Mouse (Mus musculus) hindbrain, embryonic 10.5 days (tissue): ENCODE measurements around the gene Tmem100. TPM values are rescaled to one million over a fixed set of nuclear protein-coding genes. Genes with fewer than 3 reads are reported as not detected.

Experiments
- DNase-seq: peaks from one replicate; pipeline ENCODE4 v3.0.0-alpha.2; 2017; ENCODE audit warnings: low spot score
- H3K27ac ChIP-seq: fragments of 300-500 bp; sonication (generic); 2 replicates; pipeline ENCODE4 v1.5.1; 2016; ENCODE audit warnings: mild to moderate bottlenecking, moderate library complexity
- H3K27me3 ChIP-seq: fragments of 300-500 bp; sonication (generic); 2 replicates; pipeline ENCODE4 v1.6.1; 2016; ENCODE audit warnings: mild to moderate bottlenecking; ENCODE audit not compliant: poor library complexity, insufficient read depth, severe bottlenecking
- H3K36me3 ChIP-seq: fragments of 300-500 bp; sonication (generic); 2 replicates; pipeline ENCODE4 v1.6.1; 2016; ENCODE audit warnings: mild to moderate bottlenecking, moderate library complexity
- H3K4me1 ChIP-seq: fragments of 300-500 bp; sonication (generic); replicated peaks from 2 replicates; pipeline ENCODE4 v1.6.1; 2016; ENCODE audit warnings: mild to moderate bottlenecking
- H3K4me3 ChIP-seq: fragments of 300-500 bp; sonication (generic); 2 replicates; pipeline ENCODE4 v1.5.1; 2016; ENCODE audit warnings: mild to moderate bottlenecking, moderate library complexity
- H3K9me3 ChIP-seq: fragments of 300-500 bp; sonication (generic); 2 replicates; pipeline ENCODE4 v1.6.1; 2016; ENCODE audit warnings: mild to moderate bottlenecking, moderate library complexity
- WGBS: fragments of 180-500 bp; shearing (Covaris S2); methylation state at CpG from one replicate; pipeline ENCODE4 v1.1.7; 2016; 5-methylcytosine and 5-hydroxymethylcytosine counted together
- polyA plus RNA-seq: library from polyadenylated mRNA; unstranded; fragments of >200 nt; fragmentation: Nextera tagmentation; extraction: Ambion mirVana; gene quantifications from 2 replicates; pipeline ENCODE4 v1.2.1, GENCODE M21; 2016

Gene Tmem100
- polyA plus RNA-seq, 1 experiment from 2014 or later: 7.5 TPM

DNA sequence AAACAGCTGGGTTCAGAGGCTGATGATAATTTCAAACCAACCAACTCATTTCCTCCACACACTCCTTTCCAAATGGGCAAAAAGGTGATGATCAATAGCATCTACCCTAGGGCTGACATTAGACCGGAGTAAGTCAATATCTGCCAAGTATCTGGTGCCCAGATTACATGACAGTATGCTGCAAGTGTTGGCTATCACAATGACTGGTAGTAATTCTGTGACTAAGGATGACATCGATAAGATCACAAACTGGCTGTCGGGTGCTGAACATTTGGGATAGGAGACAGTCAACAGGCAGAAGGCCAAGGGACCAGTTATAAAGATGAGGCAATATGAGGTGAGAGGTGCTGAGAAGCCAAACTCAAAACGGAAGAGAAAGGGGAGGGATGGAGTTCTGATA, 29.5 kb upstream of the Tmem100 start:
- no peak overlapping the region for H3K27ac ChIP-seq
- no peaks in the 10 kb centered on the region for H3K36me3 ChIP-seq
- H3K9me3 ChIP-seq: no peaks in the 10 kb centered on the region
- H3K4me1 ChIP-seq: peaks cover 14% of the 10 kb centered on the region
- no peaks in the 10 kb centered on the region for H3K27me3 ChIP-seq
- WGBS: 90% methylated on average over 4 of the region's 4 CpGs
- no peak for DNase-seq
- H3K4me3 ChIP-seq: no peak overlapping the region

DNA sequence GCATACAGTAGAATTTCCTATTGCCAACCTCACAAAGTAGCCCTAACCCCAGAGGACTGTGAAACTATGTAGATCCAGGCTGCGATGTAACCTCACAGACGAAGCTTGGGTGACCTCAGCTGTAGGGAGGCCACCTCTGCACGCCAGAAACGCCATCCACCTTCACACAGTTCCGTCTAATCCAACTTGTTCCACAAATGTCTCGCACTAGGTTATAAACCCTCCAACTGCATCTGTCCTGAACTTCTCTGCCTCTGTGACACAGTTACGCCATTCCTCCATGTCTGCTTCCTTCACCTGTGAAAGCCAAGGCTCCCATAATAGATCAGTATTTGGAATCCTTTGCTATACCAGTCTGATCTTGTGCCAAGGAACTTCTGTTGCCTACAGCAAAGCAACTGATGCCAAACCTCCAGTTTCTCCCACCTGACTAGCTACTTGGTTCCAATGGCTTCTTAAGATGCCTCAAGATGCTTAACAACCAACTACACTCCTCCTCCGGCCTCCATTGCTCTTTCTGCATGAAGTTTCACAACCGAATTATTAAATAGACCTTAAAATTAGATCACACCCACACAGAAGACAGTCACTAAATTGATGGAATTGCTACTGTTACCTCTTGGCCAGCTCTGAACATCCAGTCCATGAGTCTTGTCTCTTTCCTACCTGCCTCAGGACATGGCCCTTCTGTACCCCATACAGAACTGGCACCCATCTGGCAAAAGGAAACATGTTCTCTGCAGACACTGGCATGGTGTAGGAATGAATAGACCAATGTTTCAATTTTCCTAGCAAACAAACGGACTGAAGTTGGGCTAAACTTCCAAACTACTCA, 28.5 kb upstream of the Tmem100 start:
- Histone ChIP-seq H3K4me1 (peaks cover 14% of the 10 kb centered on the region), H3K36me3 (no peaks in the 10 kb centered on the region), H3K4me3 (peak overlapping the region; percentile 71), H3K27ac (no peak overlapping the region; the same call in 1 of the 2 replicates), H3K27me3 (no peaks in the 10 kb centered on the region), H3K9me3 (no peaks in the 10 kb centered on the region)
- DNase-seq: no peak
- WGBS: 90% methylated on average over 10 of the region's 10 CpGs

DNA sequence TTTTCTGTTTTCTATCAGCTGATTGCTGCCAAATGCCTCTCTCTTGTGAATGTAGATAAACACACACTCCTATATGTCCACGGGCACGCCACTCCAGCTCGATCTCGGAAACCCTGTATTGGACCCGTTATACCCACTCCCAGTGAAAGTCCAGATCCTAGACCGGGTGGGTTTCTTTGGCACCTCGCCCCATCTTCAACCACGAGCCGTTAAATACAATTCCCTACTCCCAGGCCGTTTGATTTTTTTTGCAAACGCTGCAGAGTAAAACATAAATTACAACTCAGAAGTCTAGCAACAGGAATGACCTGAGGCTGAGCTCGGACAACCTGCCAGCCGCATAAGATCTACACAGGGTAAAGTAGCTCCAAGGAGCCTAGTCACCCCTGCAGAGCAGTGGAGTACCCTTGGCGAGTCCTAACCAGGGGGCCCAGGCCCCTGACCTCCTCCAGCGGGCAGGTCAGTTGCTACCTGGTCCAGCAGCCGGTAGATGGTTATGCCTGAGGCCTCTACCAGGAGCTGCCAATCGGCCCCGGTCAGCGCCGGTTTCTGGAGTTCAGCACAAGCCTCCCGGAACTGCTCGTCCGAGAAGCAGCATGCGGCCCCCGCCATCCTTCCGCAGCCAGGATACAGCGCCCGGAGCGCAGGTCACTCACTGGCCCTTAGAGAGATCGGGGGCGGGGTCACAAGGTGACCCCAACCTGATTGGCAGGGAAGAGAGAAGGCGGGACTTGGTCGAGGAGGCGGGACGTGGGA, 27.7 kb upstream of the Tmem100 start, which contains the start of gene Pctp:
TSS of gene Pctp (minus strand) at position 664 of the 756 bp plus-strand sequence.
- H3K27ac ChIP-seq: peak within 1 kb of the TSS; percentile 90
- peak within 1 kb of the TSS; percentile 71 for H3K4me3 ChIP-seq
- peaks cover 14% of the 10 kb centered on the region for H3K4me1 ChIP-seq
- H3K9me3 ChIP-seq: no peaks in the 10 kb centered on the region
- peak; percentile 89 for DNase-seq
- no peaks in the 10 kb centered on the region for H3K27me3 ChIP-seq
- no peaks in the 10 kb centered on the region for H3K36me3 ChIP-seq
- 16% methylated on average over 35 of the region's 35 CpGs for WGBS

DNA sequence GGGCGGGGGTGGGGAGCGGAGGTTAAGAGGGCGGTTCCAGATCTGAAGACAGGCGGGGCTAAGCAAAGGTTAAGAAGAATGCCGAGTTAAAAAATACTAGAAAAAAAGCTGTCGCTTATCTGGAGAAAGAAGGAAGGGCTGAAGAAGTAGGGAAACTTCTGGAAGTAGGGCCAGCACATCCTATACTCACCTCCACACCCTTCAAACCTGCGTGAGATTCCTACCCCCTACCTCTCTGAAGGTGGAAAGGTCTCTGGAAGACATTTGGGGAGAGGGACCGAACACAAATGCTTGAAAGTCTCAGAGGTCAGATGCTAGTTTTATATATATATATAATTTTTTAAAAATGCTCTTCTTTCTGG, 27.2 kb upstream of the Tmem100 start:
- no peak for DNase-seq
- 10% methylated on average over 8 of the region's 8 CpGs for WGBS
- H3K4me3 ChIP-seq: peak overlapping the region; percentile 71
- H3K27me3 ChIP-seq: no peaks in the 10 kb centered on the region
- H3K27ac ChIP-seq: peak overlapping the region; percentile 90
- H3K4me1 ChIP-seq: peaks cover 14% of the 10 kb centered on the region
- no peaks in the 10 kb centered on the region for H3K9me3 ChIP-seq
- H3K36me3 ChIP-seq: no peaks in the 10 kb centered on the region

DNA sequence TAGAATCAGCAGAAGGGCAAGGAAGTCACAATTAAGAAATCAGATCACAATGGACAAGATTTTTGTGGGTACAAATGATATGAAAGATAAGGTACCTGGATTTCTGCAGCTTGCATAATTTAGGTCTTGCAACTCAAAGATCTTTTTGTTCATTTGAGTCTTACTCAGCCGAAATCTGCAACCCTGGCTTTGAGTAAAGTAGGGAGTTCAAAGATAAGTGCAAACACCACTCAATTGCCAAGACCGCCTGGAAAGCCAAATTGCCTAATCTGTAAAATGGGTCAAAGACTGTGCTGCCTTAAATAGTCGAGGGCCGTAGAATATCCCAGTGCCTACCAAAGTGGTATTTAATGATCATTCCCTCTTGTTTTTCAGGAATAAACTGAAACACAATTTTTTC, 26.8 kb upstream of the Tmem100 start:
- H3K4me1 ChIP-seq: peaks cover 14% of the 10 kb centered on the region
- H3K4me3 ChIP-seq: no peak overlapping the region; the same call in 1 of the 2 replicates
- no peaks in the 10 kb centered on the region for H3K9me3 ChIP-seq
- H3K27ac ChIP-seq: no peak overlapping the region
- no peaks in the 10 kb centered on the region for H3K27me3 ChIP-seq
- no peak for DNase-seq
- no peaks in the 10 kb centered on the region for H3K36me3 ChIP-seq
- WGBS: 93% methylated on average over 4 of the region's 4 CpGs

DNA sequence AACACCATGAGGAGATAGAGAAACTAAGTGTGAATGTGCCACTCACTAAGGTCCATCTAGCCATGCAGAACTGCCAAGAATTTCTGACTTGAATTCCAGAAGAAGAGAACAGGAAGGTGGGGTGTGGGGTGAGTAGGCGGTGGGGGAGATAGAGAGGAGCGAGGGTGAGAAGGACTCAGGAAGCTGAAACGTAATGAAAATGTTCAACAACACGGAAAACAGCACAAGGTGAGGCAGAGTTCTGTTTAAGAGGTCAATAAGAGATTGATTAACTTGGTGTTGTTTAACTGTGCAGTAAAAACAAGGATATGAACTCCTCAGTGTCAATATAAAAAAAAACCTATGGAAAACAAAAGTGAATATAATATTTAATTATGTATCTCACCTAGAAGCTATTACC, 24.0 kb upstream of the Tmem100 start:
- no peak overlapping the region for H3K27ac ChIP-seq
- DNase-seq: no peak
- peaks cover 14% of the 10 kb centered on the region for H3K4me1 ChIP-seq
- H3K27me3 ChIP-seq: peaks cover 3% of the 10 kb centered on the region; the same call in 1 of the 2 replicates
- 80% methylated on average over 4 of the region's 4 CpGs for WGBS
- no peaks in the 10 kb centered on the region for H3K36me3 ChIP-seq
- no peaks in the 10 kb centered on the region for H3K9me3 ChIP-seq
- no peak overlapping the region for H3K4me3 ChIP-seq

DNA sequence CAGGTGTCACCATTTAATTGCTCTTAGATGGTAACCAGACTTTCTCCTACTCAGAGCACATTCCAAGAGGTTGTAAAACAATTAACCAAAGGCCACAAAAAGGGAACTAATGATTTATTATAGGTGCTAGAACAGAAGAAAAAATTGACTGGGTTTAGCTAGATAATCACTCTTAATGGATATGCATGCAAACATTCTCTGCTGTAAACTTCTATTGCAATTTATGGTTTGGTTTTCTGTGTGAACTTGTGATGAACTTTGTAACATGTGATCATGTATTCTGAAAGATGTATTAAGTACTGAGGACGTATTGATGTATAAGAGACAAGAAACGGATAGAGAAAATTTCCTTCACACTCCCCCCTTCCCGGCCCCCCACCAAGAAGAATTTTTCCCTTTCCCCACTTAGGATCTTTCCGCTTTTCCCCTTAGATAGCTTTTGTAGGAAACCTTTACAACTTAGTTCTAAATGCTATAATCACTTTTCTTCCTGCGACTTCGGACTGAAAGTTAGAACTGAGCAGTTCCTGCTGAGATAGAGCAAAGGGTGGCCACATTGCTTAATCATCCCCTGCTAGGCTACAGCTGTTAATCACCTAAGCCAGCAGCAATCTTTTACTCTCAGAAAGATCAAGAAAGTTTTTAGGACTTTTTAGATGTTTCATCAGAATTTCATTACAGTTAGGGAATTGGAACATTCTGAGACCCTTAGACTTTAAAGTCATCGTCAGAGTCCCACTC, 22.2 kb upstream of the Tmem100 start:
- Histone ChIP-seq H3K4me1 (0 out of 2 replicates have a peak, but pooled peaks cover under 1% of the 10 kb centered on the region), H3K27ac (no peak overlapping the region), H3K4me3 (no peak overlapping the region), H3K27me3 (peaks cover 3% of the 10 kb centered on the region; the same call in 1 of the 2 replicates), H3K9me3 (no peaks in the 10 kb centered on the region), H3K36me3 (no peaks in the 10 kb centered on the region)
- 57% methylated on average over 7 of the region's 7 CpGs for WGBS
- DNase-seq: no peak

DNA sequence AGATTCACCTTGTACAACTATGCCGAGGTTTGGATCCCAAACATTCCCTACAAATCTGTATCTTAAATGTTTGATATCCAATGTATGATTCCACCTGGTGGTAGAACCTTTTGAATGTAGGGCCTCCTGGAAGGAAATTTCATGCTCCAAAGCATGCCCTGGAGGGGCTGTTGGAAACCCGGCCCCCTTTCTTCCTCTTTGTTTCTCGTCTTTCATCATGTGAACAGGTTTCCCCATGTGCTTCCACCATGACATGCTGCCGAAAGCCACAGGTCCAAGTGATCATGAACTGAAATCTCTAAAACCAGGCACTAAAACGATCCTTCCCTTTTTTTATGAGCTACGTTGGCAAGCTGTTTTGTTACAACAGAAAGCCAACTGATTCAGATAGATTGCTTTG, 16.5 kb upstream of the Tmem100 start:
- Histone ChIP-seq H3K9me3 (no peaks in the 10 kb centered on the region), H3K27me3 (peaks cover 3% of the 10 kb centered on the region; the same call in 1 of the 2 replicates), H3K36me3 (no peaks in the 10 kb centered on the region), H3K4me1 (no peaks in the 10 kb centered on the region), H3K4me3 (no peak overlapping the region), H3K27ac (no peak overlapping the region)
- DNase-seq: no peak
- 89% methylated on average over 6 of the region's 6 CpGs for whole genome bisulfite sequencing

DNA sequence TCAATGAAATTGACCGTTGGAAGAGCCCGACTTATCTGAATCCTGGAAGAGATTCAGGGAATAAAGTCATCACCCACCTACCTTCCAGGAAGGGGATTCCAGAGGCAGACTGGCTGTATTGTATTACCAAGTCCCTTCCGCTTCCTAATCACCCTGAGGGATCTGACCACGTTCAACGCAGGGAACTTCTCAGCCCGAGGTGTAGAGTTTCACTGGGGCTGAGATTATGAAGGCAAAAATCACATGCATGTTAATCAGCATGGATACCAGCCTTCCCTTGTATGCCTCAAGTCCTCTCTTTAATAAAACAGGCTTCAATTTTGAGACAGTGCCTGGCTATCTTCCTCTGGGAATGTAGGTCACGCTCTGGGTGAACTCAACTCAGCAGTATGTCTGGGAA, 14.9 kb upstream of the Tmem100 start:
- Histone ChIP-seq H3K9me3 (no peaks in the 10 kb centered on the region), H3K27ac (no peak overlapping the region), H3K4me1 (no peaks in the 10 kb centered on the region), H3K36me3 (no peaks in the 10 kb centered on the region), H3K27me3 (no peaks in the 10 kb centered on the region), H3K4me3 (no peak overlapping the region)
- 69% methylated on average over 7 of the region's 7 CpGs for WGBS
- no peak for DNase-seq

DNA sequence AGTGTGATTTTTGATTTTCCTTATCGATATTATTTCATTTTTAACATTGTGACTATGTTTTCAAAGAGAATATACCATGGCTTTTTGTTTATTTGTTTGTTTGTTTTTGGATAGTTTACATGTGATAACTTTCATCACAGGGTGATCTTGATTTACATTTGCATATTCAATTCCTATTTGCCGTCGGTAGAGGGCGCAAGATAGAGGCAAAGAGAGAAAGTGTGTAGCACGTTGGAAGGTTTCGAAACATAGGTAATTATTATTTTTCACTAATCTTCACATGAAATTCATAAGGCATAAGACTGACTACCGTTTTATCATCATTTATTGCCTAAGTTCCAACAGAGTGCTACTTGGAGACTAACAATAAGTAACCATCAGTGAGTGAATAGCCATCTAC, 11.0 kb upstream of the Tmem100 start:
- no peak overlapping the region for H3K27ac ChIP-seq
- no peaks in the 10 kb centered on the region for H3K4me1 ChIP-seq
- no peaks in the 10 kb centered on the region for H3K27me3 ChIP-seq
- no peak overlapping the region for H3K4me3 ChIP-seq
- no peaks in the 10 kb centered on the region for H3K9me3 ChIP-seq
- DNase-seq: no peak
- no peaks in the 10 kb centered on the region for H3K36me3 ChIP-seq
- WGBS: 21% methylated on average over 7 of the region's 7 CpGs

DNA sequence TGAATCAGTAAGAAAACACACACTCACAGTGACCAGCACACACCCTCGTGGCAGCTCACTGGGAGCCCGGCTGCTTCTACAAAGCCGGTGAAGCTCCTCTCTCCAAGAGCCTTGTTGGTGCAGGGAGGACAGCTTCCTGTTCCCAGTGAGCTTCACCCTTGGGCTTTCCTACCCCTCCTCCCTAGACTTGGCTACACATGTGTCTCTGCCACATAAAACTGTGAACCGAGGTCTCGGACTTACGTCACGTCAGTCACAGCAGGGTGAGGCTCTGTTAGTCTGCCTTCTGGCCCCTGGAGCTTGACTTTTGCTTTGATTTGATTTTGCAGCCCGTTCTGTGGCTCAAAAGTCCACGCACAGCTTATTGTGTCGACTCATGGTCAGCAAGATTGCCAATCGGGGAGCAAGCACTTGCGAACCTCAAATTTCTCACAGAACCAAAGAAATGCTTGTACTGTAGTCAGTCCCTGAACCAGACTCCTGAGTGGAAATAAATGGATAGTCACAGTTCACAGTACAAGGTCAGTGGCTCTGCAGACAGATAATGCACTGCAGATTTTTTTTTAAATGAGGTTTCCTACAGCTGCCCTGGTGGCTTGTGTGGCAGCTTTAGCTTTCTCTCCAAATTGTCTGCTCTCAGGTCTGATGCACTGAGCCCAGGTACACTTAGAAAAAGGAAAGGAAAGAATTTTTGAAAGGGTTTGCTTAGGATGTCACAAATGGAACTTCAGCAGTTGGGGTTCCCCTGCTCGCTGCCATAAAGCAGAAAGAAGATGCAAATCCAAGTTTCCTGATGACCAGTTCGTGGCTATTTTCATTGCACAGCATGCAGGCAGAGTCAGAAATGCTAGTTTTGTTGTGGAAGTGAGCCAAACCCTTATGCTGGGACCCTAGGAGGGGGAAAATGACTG, 4.0 kb upstream of the Tmem100 start:
- Histone ChIP-seq H3K27ac (no peak overlapping the region), H3K36me3 (no peaks in the 10 kb centered on the region), H3K9me3 (no peaks in the 10 kb centered on the region), H3K4me3 (no peak overlapping the region), H3K27me3 (peaks cover 26% of the 10 kb centered on the region), H3K4me1 (peaks cover 33% of the 10 kb centered on the region)
- 59% methylated on average over 14 of the region's 14 CpGs for WGBS
- DNase-seq: no peak

DNA sequence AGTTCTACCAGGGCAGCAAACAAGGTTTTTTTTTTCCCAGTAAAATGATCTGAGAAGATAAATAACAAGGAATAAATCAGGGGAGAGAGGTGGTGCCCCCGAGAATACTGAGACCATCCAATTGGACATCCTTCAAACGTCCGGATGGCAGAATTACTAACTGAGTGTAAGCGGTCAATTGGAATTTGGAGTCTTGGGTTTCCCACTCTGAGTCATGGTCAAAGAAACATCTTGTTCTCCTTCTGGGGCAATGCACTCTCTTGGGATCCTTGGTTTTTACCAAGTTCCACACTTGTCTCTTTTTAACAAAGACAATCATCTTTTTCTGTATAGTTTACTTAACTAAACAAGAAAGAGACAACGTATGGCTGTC, 3.4 kb upstream of the Tmem100 start:
- Histone ChIP-seq H3K4me1 (peaks cover 36% of the 10 kb centered on the region), H3K27me3 (peaks cover 32% of the 10 kb centered on the region), H3K9me3 (no peaks in the 10 kb centered on the region), H3K27ac (no peak overlapping the region), H3K36me3 (no peaks in the 10 kb centered on the region), H3K4me3 (no peak overlapping the region)
- DNase-seq: no peak
- WGBS: 69% methylated on average over 5 of the region's 5 CpGs
